ENCODE assay signal across 12 mouse cellular contexts in genomic region chr17:88378505-88378904, GRCm38 (mm10).
A peak's percentile ranks its signal among the peaks of the same experiment; 100 is the strongest.
DNase-seq lines count a peak whose midpoint lies in the region; ATAC-seq and TF ChIP-seq lines count a peak whose summit lies in the region.
"Had no signal": no experiment of that assay in that cellular context is flagged by ENCODE, and none has a peak within 500 bp of the region (broad histone marks: within the 10 kb centered on the region; RNA-seq: fewer than 3 reads in every experiment).

No protein-coding gene starts in this region.

- no peak for ATAC-seq in lung, postnatal 0 days
- ATAC-seq in stomach, postnatal 0 days (ENCODE audit: low FRiP score, low TSS enrichment) = no peak
- ATAC-seq: forebrain, embryonic 15.5 days had no signal

- no peak for TF ChIP-seq EP300 in lung, postnatal 0 days (IDR thresholded peaks at IDR 0.05)
- TF ChIP-seq EP300 in stomach, postnatal 0 days (optimal IDR thresholded peaks at IDR 0.05) = no peak

- no peak overlapping the region for H3K4me2 ChIP-seq in lung, postnatal 0 days (replicated peaks; ENCODE audit: low read depth, low read length)
- H3K4me2 ChIP-seq in stomach, postnatal 0 days (replicated peaks; ENCODE audit: low read depth) = no peak overlapping the region
- H3K4me2 ChIP-seq: forebrain, embryonic 15.5 days; heart, embryonic 15.5 days; limb, embryonic 15.5 days; midbrain, embryonic 12.5 days had no signal

- peak; percentile 17 for DNase-seq in gastrocnemius, adult 2 months
- DNase-seq in gastrocnemius, adult 18-20 months (ENCODE audit: low spot score) = no peak
- DNase-seq in lung, postnatal 0 days (ENCODE audit: low spot score) = no peak
- DNase-seq in lung, postnatal 4 days = no peak
- peak; percentile 4 for DNase-seq in MEL-GATA-1-ER (ENCODE audit: extremely low read depth, low read depth)
- no peak for DNase-seq in stomach, postnatal 0 days (ENCODE audit: low spot score)
- no peak for DNase-seq in spleen, postnatal 4 days (ENCODE audit: low spot score in 2 of 2)
- no peak for DNase-seq in ovary, postnatal 10 days (ENCODE audit: low spot score)

- no peaks in the 10 kb centered on the region for H3K9me3 ChIP-seq in lung, postnatal 0 days (ENCODE audit: low read length)
- no peaks in the 10 kb centered on the region for H3K9me3 ChIP-seq in stomach, postnatal 0 days (ENCODE audit: control insufficient read depth, low read length)
- H3K9me3 ChIP-seq: forebrain, embryonic 15.5 days; heart, embryonic 15.5 days; limb, embryonic 15.5 days had no signal

- H3K27ac ChIP-seq in gastrocnemius, adult 2 months = no peak overlapping the region
- H3K27ac ChIP-seq in lung, postnatal 0 days (ENCODE audit: low read length) = no peak overlapping the region
- H3K27ac ChIP-seq in stomach, postnatal 0 days (replicated peaks) = no peak overlapping the region
- H3K27ac ChIP-seq: forebrain, embryonic 15.5 days; heart, embryonic 15.5 days; limb, embryonic 15.5 days; midbrain, embryonic 12.5 days had no signal

- no peaks in the 10 kb centered on the region for H3K27me3 ChIP-seq in lung, postnatal 0 days (replicated peaks; ENCODE audit: insufficient read depth, low read length)
- H3K27me3 ChIP-seq in stomach, postnatal 0 days (ENCODE audit: control insufficient read depth, insufficient read depth, low read length) = no peaks in the 10 kb centered on the region
- H3K27me3 ChIP-seq: forebrain, embryonic 15.5 days; heart, embryonic 15.5 days; limb, embryonic 15.5 days; midbrain, embryonic 12.5 days had no signal

- no peaks in the 10 kb centered on the region for H3K4me1 ChIP-seq in lung, postnatal 0 days (ENCODE audit: insufficient read depth, low read depth, low read length)
- H3K4me1 ChIP-seq in stomach, postnatal 0 days (replicated peaks; ENCODE audit: control insufficient read depth, insufficient read depth) = no peaks in the 10 kb centered on the region
- H3K4me1 ChIP-seq: forebrain, embryonic 15.5 days; heart, embryonic 15.5 days; limb, embryonic 15.5 days; midbrain, embryonic 12.5 days had no signal

- peak; percentile 44 for TF ChIP-seq CTCF in gastrocnemius, adult 2 months (IDR thresholded peaks at IDR 0.05)
- peak; percentile 41 for TF ChIP-seq CTCF in lung, postnatal 0 days (IDR thresholded peaks at IDR 0.05)
- TF ChIP-seq CTCF in stomach, postnatal 0 days (IDR thresholded peaks at IDR 0.05; ENCODE audit: low read depth) = peak; percentile 44

- intact Hi-C loops in gastrocnemius, adult 2 months (cut with DNase I) = no loop called here

- 77% methylated on average over 5 of the region's 5 CpGs for whole genome bisulfite sequencing in lung, postnatal 0 days
- WGBS in stomach, postnatal 0 days = 75% methylated on average over 5 of the region's 5 CpGs

- H3K36me3 ChIP-seq in lung, postnatal 0 days (ENCODE audit: insufficient read depth, low read length) = no peaks in the 10 kb centered on the region
- H3K36me3 ChIP-seq in stomach, postnatal 0 days (ENCODE audit: control insufficient read depth, insufficient read depth, low read length) = no peaks in the 10 kb centered on the region
- H3K36me3 ChIP-seq: forebrain, embryonic 15.5 days; heart, embryonic 15.5 days; limb, embryonic 15.5 days; midbrain, embryonic 12.5 days had no signal

- no peak overlapping the region for H3K9ac ChIP-seq in lung, postnatal 0 days (replicated peaks; ENCODE audit: low read depth)
- no peak overlapping the region for H3K9ac ChIP-seq in stomach, postnatal 0 days (ENCODE audit: low read length)
- H3K9ac ChIP-seq: forebrain, embryonic 15.5 days; heart, embryonic 15.5 days; limb, embryonic 15.5 days; midbrain, embryonic 12.5 days had no signal

- H3K4me3 ChIP-seq in gastrocnemius, adult 2 months = no peak overlapping the region
- no peak overlapping the region for H3K4me3 ChIP-seq in lung, postnatal 0 days (ENCODE audit: low read depth, low read length)
- H3K4me3 ChIP-seq in stomach, postnatal 0 days (ENCODE audit: low read depth, low read length) = no peak overlapping the region
- H3K4me3 ChIP-seq: forebrain, embryonic 15.5 days; heart, embryonic 15.5 days; limb, embryonic 15.5 days; midbrain, embryonic 12.5 days had no signal

Comparison
In these comparisons a context has a peak if more than half of its experiments do, and no peak if none do; other contexts are left out.
1. DNase-seq: peak in gastrocnemius, adult 2 months (single experiment) and MEL-GATA-1-ER (single experiment); none in gastrocnemius, adult 18-20 months (single experiment), lung, postnatal 0 days (single experiment), lung, postnatal 4 days (0 of 2), stomach, postnatal 0 days (single experiment), spleen, postnatal 4 days (0 of 2) and ovary, postnatal 10 days (single experiment).
2. Peak in every context shown above with its lines, with median percentiles within 50 percentile points of each other: CTCF ChIP-seq.